Comparison of ENCODE assay signal across 17 mouse cellular contexts in the genomic region with DNA sequence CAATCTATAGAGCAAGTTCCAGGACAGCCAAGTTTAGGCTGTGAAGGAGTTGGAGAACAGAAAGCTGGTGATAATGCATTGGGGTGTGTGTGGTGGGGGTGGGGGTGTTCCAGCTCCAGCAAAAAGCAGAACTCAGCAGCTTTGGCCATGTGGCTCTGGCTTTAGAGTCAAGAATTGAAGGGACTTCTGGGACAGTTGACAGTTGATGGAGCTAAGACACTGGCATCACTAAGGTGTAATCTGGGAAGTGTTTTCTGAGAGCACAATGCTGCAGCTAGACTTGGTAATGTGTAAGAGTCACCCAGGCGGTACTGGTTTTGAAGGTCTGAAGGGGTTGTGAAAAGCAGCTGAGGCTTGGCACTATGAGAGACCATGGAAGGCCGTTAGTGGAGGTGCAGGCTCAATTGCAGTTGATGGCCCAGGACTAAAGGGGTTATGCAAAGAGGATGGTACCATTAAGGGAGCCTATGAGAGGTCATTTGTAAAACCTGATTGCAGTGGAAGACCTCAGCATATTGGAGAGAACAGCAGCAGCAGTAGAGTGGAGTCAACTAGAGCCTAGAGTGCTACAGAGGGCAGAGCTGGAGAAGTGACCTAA.
"Had no signal": no experiment of that assay in that cellular context is flagged by ENCODE, and none has a peak within 500 bp of the region (broad histone marks: within the 10 kb centered on the region; RNA-seq: fewer than 3 reads in every experiment).

No protein-coding gene starts in this region.

- H3K9ac ChIP-seq: liver, embryonic 14.5 days; lung, embryonic 15.5 days; midbrain, embryonic 12.5 days; neural tube, embryonic 12.5 days; stomach, embryonic 15.5 days had no signal

- H3K9me3 ChIP-seq: lung, embryonic 15.5 days; megakaryocyte, embryonic 14.5 days; midbrain, embryonic 12.5 days; neural tube, embryonic 12.5 days; stomach, embryonic 15.5 days had no signal

- H3K27me3 ChIP-seq: lung, embryonic 15.5 days; megakaryocyte, embryonic 14.5 days; midbrain, embryonic 12.5 days; neural tube, embryonic 12.5 days; stomach, embryonic 15.5 days had no signal

- H3K4me3 ChIP-seq: lung, embryonic 15.5 days; megakaryocyte, embryonic 14.5 days; midbrain, embryonic 12.5 days; neural tube, embryonic 12.5 days; stomach, embryonic 15.5 days had no signal

- H3K4me2 ChIP-seq: lung, embryonic 15.5 days; midbrain, embryonic 12.5 days; neural tube, embryonic 12.5 days; stomach, embryonic 15.5 days had no signal

- H3K27ac ChIP-seq: liver, embryonic 14.5 days; lung, embryonic 15.5 days; macrophage; midbrain, embryonic 12.5 days; neural tube, embryonic 12.5 days; stomach, embryonic 15.5 days; stomach, postnatal 0 days had no signal

- H3K4me1 ChIP-seq: neural tube, embryonic 12.5 days had no signal

- DNase-seq: lung, adult 2 months; lung, postnatal 14 days; lung, postnatal 36 days; midbrain, embryonic 14.5 days; right cerebral cortex, postnatal 14 days; thymus, adult 2 months; thymus, postnatal 25 days; thymus, postnatal 4 days had no signal

- ATAC-seq: midbrain, embryonic 16.5 days had no signal
